8 mouse cellular contexts compared by ENCODE assay signal in genomic region chr11:19835221-19835745, GRCm38 (mm10).
DNase-seq lines count a peak whose midpoint lies in the region; ATAC-seq and TF ChIP-seq lines count a peak whose summit lies in the region.

No protein-coding gene starts in this region.

- 26% methylated on average over 6 of the region's 6 CpGs for WGBS in forebrain, embryonic 13.5 days

- H3K4me2 ChIP-seq in forebrain, embryonic 13.5 days, result peak overlapping the region; percentile 22; the same call in 1 of the 2 replicates
- peak overlapping the region; percentile 66 for H3K4me2 ChIP-seq in myocyte (ENCODE audit: low read depth)

- no peak overlapping the region for H3K9ac ChIP-seq in forebrain, embryonic 13.5 days

- no peaks in the 10 kb centered on the region for H3K36me3 ChIP-seq in forebrain, embryonic 13.5 days (ENCODE audit: poor library complexity, severe bottlenecking)
- H3K36me3 ChIP-seq in myocyte (ENCODE audit: control insufficient read depth, insufficient read depth), result no peaks in the 10 kb centered on the region

- H3K79me2 ChIP-seq in myocyte (ENCODE audit: control insufficient read depth, insufficient read depth), result no peaks in the 10 kb centered on the region

- no peak overlapping the region for H3ac ChIP-seq in myocyte (ENCODE audit: control insufficient read depth, insufficient read length)

- peak; percentile 93 for ATAC-seq in forebrain, embryonic 13.5 days

- H3K9me3 ChIP-seq in forebrain, embryonic 13.5 days (replicated peaks), result no peaks in the 10 kb centered on the region

- H3K27me3 ChIP-seq in forebrain, embryonic 13.5 days, result no peaks in the 10 kb centered on the region
- H3K27me3 ChIP-seq in myocyte (ENCODE audit: control insufficient read depth, insufficient read depth, insufficient read length), result no peaks in the 10 kb centered on the region

- peak; percentile 48 for TF ChIP-seq POLR2A in myocyte (IDR thresholded peaks at IDR 0.05; ENCODE audit: insufficient read length, low read depth)

- peaks cover 13% of the 10 kb centered on the region for H3K4me1 ChIP-seq in forebrain, embryonic 13.5 days

- H3K27ac ChIP-seq in forebrain, embryonic 13.5 days, result peak overlapping the region; percentile 36

- H3K4me3 ChIP-seq in forebrain, embryonic 13.5 days, result no peak overlapping the region
- H3K4me3 ChIP-seq in myocyte, result no peak overlapping the region

- peak; percentile 28 for DNase-seq in urinary bladder, postnatal 14 days (ENCODE audit: low spot score)
- no peak for DNase-seq in urinary bladder, postnatal 36 days (ENCODE audit: low spot score in 2 of 2)
- DNase-seq in layer of hippocampus, adult 9-11 months, result peak; percentile 89
- no peak for DNase-seq in heart, postnatal 14 days
- DNase-seq in c-Kit-positive CD71-positive TER-119-positive erythroid progenitor cells, embryonic 14.5 days (ENCODE audit: low spot score), result no peak
- DNase-seq in kidney, adult 11 months, result no peak

- intact Hi-C loops in heart, postnatal 14 days (cut with DNase I), result no loop called here

TF ChIP-seq in myocyte, 11 proteins besides CTCF, POLR2A, EP300 and RAD21:
- TF ChIP-seq MYOG (IDR thresholded peaks at IDR 0.05; ENCODE audit: control insufficient read depth in 1 of 3, insufficient read depth in 1 of 3, insufficient read length in 2 of 3, low read depth in 2 of 3) (no peak), E2F4 (IDR thresholded peaks at IDR 0.05; ENCODE audit: insufficient read depth) (no peak), TCF3 (IDR thresholded peaks at IDR 0.05; ENCODE audit: insufficient read length, low read depth) (no peak), CEBPB (IDR thresholded peaks at IDR 0.05; ENCODE audit: insufficient read depth, poor library complexity, severe bottlenecking) (0 out of 2 replicates have a peak, but pooled peaks have one; percentile 25), MAX (IDR thresholded peaks at IDR 0.05; ENCODE audit: low read depth) (no peak), TCF12 (IDR thresholded peaks at IDR 0.05; ENCODE audit: insufficient read depth, poor library complexity, severe bottlenecking) (no peak), REST (IDR thresholded peaks at IDR 0.05; ENCODE audit: insufficient read depth, insufficient read length) (no peak), SRF (IDR thresholded peaks at IDR 0.05; ENCODE audit: control insufficient read depth, insufficient read length, low read depth) (no peak), POLR2AphosphoS2 (IDR thresholded peaks at IDR 0.05; ENCODE audit: insufficient read length, low read depth) (peak; percentile 56), USF1 (IDR thresholded peaks at IDR 0.05; ENCODE audit: low read depth) (no peak), MYOD1 (IDR thresholded peaks at IDR 0.05; ENCODE audit: control insufficient read depth in 1 of 3, insufficient read length in 2 of 3, low read depth in 2 of 3) (peak in 1 of 3 experiments; percentile 4)

Comparison
In these comparisons a context has a peak if more than half of its experiments do, and no peak if none do; other contexts are left out.
1. DNase-seq: peak in urinary bladder, postnatal 14 days (single experiment) and layer of hippocampus, adult 9-11 months (single experiment); none in urinary bladder, postnatal 36 days (0 of 2), heart, postnatal 14 days (0 of 2), c-Kit-positive CD71-positive TER-119-positive erythroid progenitor cells, embryonic 14.5 days (single experiment) and kidney, adult 11 months (single experiment).